Mouse (Mus musculus): ENCODE measurements around the gene Zkscan14. TPM values are rescaled to one million over a fixed set of nuclear protein-coding genes. Genes with fewer than 3 reads are reported as not detected.

Gene Zkscan14
- polyA plus RNA-seq, 2 experiments = 4.0 to 9.7 TPM

DNA sequence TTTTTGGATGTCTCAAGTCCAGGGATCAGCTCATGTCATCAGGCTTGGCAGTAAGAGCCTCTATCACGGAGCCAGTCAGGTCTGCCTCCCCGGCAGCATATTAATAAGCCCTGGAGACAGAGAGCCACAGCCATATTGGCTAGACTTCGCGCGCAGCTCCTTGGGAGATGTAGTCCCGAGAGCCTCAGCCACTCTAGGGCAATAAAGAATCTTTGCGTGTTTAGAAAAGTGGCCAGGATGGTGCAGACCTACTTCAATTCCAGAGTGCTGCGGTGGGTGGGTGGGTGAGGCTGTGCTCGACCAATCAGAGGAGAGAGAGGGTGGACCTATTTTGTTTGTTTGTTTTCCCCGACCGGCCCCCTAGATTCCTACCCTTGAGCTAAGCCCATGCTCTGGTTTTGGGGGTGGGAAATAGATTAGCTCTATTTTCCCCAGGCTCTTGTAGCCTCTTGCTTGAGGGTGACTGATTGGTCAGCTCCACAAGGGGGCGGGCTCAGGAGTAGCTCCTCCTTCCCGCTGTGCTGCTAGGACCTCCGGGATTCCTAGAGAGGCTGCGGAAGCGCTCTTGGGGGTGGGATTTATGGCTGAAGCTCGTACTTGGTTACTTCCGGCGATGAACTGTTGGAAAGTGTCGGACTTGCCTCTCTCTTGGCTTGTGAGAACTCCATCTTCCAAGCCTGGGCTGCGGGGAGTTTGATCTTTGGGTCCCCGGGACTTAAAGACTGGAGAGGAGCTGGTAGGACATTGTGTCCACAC, 2.4 kb upstream of the Zkscan14 start, which contains the start of gene Zkscan5:
Gene Zkscan5 (plus strand): TSS at position 627 of the 756 bp plus-strand sequence.
- Histone ChIP-seq H3K9me3 (ENCODE audit: control insufficient read depth, low read length) (no peaks in the 10 kb centered on the region), H3K4me2 (replicated peaks; ENCODE audit: low read depth, low read length, severe bottlenecking) (peak within 1 kb of the TSS; percentile 48), H3K9ac (ENCODE audit: low read depth, low read length, severe bottlenecking) (peak within 1 kb of the TSS; percentile 66), H3K27me3 (ENCODE audit: control insufficient read depth, insufficient read depth, low read length) (no peaks in the 10 kb centered on the region), H3K27ac (replicated peaks; ENCODE audit: low read depth, low read length) (peak within 1 kb of the TSS; percentile 71), H3K4me1 (ENCODE audit: control insufficient read depth, insufficient read depth, low read length) (peaks cover 14% of the 10 kb centered on the region), H3K4me3 (replicated peaks; ENCODE audit: low read length) (peak within 1 kb of the TSS; percentile 52), H3K36me3 (ENCODE audit: control insufficient read depth, insufficient read depth, low read length) (peaks cover 16% of the 10 kb centered on the region)
- 0% methylated on average over 22 of the region's 22 CpGs for WGBS
- peak; percentile 68; the same call in 1 of the 2 replicates for TF ChIP-seq POLR2A (IDR thresholded peaks at IDR 0.05; ENCODE audit: borderline replicate concordance, extremely low read depth, insufficient read depth, insufficient read length)
- DNase-seq (ENCODE audit: low spot score) = peak; percentile 99
- peak; percentile 97 for ATAC-seq (ENCODE audit: low FRiP score, low read depth)

DNA sequence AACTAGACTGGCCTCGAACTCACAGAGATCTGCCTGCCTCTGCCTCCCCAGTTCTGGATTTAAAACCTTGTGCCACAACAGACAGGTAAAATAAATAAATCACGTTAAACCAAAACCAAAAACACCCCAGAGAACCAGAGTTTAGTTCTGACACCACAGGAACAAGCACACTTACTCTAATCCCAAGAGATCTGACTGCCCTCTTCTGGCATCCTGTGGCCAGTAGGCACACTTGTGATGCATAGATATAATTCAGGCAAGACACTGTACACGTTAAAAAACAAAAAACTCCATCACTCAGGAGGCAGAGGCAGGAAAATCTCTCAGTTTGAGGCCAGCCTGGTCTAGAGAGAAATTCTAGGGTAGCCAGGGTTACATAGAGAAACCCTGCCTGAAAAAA, 778 bp upstream of the Zkscan14 start:
- no peak for DNase-seq (ENCODE audit: low spot score)
- no peaks in the 10 kb centered on the region for H3K27me3 ChIP-seq (ENCODE audit: control insufficient read depth, insufficient read depth, low read length)
- no peak overlapping the region for H3K4me3 ChIP-seq (replicated peaks; ENCODE audit: low read length)
- H3K9ac ChIP-seq (ENCODE audit: low read depth, low read length, severe bottlenecking) = no peak overlapping the region
- no peak for ATAC-seq (ENCODE audit: low FRiP score, low read depth)
- no peak overlapping the region for H3K4me2 ChIP-seq (replicated peaks; ENCODE audit: low read depth, low read length, severe bottlenecking)
- WGBS = 50% methylated on average over 3 of the region's 3 CpGs
- peaks cover 14% of the 10 kb centered on the region for H3K4me1 ChIP-seq (ENCODE audit: control insufficient read depth, insufficient read depth, low read length)
- no peak overlapping the region for H3K27ac ChIP-seq (replicated peaks; ENCODE audit: low read depth, low read length)
- no peak for TF ChIP-seq POLR2A (IDR thresholded peaks at IDR 0.05; ENCODE audit: borderline replicate concordance, extremely low read depth, insufficient read depth, insufficient read length)
- peaks cover 9% of the 10 kb centered on the region for H3K36me3 ChIP-seq (ENCODE audit: control insufficient read depth, insufficient read depth, low read length)
- H3K9me3 ChIP-seq (ENCODE audit: control insufficient read depth, low read length) = no peaks in the 10 kb centered on the region

DNA sequence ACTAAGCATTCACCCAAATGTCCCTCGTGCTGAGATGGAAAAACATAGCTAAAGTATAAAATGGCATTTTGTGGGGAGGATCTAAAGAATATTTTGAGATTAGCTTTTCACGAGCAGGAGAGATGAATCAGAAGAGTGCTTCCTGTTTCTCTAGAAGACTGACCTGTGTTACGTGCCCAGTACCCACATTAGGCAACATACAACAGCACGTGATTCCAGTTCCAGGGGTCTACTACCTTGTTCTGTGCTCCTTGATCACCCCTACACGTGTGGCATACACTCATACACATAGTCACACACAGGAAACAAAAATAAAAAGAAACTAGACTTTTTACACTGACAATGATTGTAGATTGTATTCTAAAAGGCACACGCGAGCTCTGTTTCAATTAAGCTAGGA, 1.3 kb downstream of the Zkscan14 start:
- DNase-seq (ENCODE audit: low spot score) = no peak
- Histone ChIP-seq H3K27me3 (ENCODE audit: control insufficient read depth, insufficient read depth, low read length) (no peaks in the 10 kb centered on the region), H3K36me3 (ENCODE audit: control insufficient read depth, insufficient read depth, low read length) (peaks cover 17% of the 10 kb centered on the region), H3K4me1 (ENCODE audit: control insufficient read depth, insufficient read depth, low read length) (peaks cover 9% of the 10 kb centered on the region), H3K27ac (replicated peaks; ENCODE audit: low read depth, low read length) (no peak overlapping the region), H3K9me3 (ENCODE audit: control insufficient read depth, low read length) (no peaks in the 10 kb centered on the region), H3K4me2 (replicated peaks; ENCODE audit: low read depth, low read length, severe bottlenecking) (0 out of 2 replicates have a peak overlapping the region, but pooled peaks have one; percentile 95), H3K4me3 (replicated peaks; ENCODE audit: low read length) (peak overlapping the region; percentile 60; the same call in 1 of the 2 replicates), H3K9ac (ENCODE audit: low read depth, low read length, severe bottlenecking) (no peak overlapping the region)
- no peak for TF ChIP-seq POLR2A (IDR thresholded peaks at IDR 0.05; ENCODE audit: borderline replicate concordance, extremely low read depth, insufficient read depth, insufficient read length)
- ATAC-seq (ENCODE audit: low FRiP score, low read depth) = no peak
- WGBS = 80% methylated on average over 7 of the region's 7 CpGs

DNA sequence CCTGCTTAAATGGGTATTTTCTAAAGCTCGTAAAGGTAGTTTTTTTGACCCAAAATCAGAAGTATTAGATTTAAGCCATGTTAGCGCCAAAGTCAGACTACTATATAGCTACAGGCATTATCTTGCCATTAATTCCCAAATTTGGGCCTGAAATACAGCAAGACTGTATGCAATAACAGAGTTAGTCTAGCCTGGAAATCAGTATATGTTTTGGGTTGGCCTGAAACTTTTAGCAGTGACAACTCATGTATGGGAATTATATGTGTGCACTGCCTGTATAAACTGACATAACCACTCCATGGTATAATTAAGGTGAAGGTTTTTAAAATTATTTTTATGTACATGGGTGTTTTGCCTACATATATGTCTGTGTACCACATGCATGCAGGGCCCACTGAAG, 9.7 kb downstream of the Zkscan14 start, which contains the start of gene Atp5j2:
Gene Atp5j2 (minus strand): TSS at position 101 of the 400 bp plus-strand sequence.
- H3K9me3 ChIP-seq (ENCODE audit: control insufficient read depth, low read length) = no peaks in the 10 kb centered on the region
- no peak for TF ChIP-seq POLR2A (IDR thresholded peaks at IDR 0.05; ENCODE audit: borderline replicate concordance, extremely low read depth, insufficient read depth, insufficient read length)
- H3K27me3 ChIP-seq (ENCODE audit: control insufficient read depth, insufficient read depth, low read length) = no peaks in the 10 kb centered on the region
- no peak for ATAC-seq (ENCODE audit: low FRiP score, low read depth)
- H3K27ac ChIP-seq (replicated peaks; ENCODE audit: low read depth, low read length) = peak within 1 kb of the TSS; percentile 66
- H3K4me3 ChIP-seq (replicated peaks; ENCODE audit: low read length) = peak within 1 kb of the TSS; percentile 73
- H3K4me2 ChIP-seq (replicated peaks; ENCODE audit: low read depth, low read length, severe bottlenecking) = peak within 1 kb of the TSS; percentile 82
- H3K36me3 ChIP-seq (ENCODE audit: control insufficient read depth, insufficient read depth, low read length) = peaks cover 41% of the 10 kb centered on the region
- H3K4me1 ChIP-seq (ENCODE audit: control insufficient read depth, insufficient read depth, low read length) = peaks cover 14% of the 10 kb centered on the region
- peak within 1 kb of the TSS; percentile 88 for H3K9ac ChIP-seq (ENCODE audit: low read depth, low read length, severe bottlenecking)
- WGBS = 85% methylated on average over 2 of the region's 2 CpGs
- DNase-seq (ENCODE audit: low spot score) = no peak

DNA sequence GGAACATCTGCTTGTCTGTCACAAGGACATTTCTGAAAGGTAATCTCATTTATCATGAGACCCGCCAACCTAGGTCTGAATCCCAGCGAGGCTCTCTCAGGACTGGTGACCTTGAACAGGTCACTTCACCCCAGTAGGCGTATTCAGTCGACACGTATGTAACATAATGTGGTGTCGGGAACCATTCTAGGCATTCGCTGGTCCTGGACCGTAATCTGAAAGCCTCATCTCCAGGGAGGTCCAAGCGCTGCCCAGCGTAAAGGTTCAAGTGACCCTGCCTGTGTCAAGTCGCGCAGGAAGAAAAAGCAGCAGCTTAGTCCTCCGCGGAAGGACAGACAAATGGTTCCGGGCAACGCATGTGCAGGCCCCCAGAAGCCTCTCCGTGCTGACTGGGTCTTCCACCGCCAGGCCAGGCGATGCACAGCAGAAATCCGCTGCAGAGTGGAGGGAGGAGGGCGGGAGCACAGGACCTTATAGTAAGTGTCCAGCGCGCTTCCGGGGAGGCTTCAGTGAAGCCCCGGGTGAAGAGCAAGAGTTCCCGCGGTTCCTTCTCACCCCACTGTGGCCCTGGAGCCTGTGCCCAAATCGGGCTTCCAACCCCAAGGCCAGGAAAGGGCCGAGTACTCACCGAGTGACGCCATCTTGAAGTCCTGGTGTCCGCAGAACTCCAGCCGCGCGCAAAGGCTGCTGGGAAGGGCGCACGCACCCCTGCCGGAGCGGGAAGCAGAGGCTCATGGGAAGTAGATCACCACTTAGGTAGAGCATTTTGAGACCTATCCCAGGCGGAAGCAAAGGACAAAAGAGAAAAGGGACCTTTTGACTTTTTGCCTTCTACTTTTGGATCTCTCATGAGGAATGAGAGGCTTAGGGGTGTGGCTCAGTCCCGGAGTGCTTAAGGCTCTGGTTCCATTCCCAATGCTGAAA, 10.5 kb downstream of the Zkscan14 start:
- H3K4me1 ChIP-seq (ENCODE audit: control insufficient read depth, insufficient read depth, low read length) = peaks cover 14% of the 10 kb centered on the region
- DNase-seq (ENCODE audit: low spot score) (peak; percentile 88), ATAC-seq (ENCODE audit: low FRiP score, low read depth) (peak; percentile 92)
- H3K4me2 ChIP-seq (replicated peaks; ENCODE audit: low read depth, low read length, severe bottlenecking) = peak overlapping the region; percentile 82
- H3K4me3 ChIP-seq (replicated peaks; ENCODE audit: low read length) = peak overlapping the region; percentile 73
- WGBS = 2% methylated on average over 39 of the region's 41 CpGs
- no peaks in the 10 kb centered on the region for H3K27me3 ChIP-seq (ENCODE audit: control insufficient read depth, insufficient read depth, low read length)
- TF ChIP-seq POLR2A (IDR thresholded peaks at IDR 0.05; ENCODE audit: borderline replicate concordance, extremely low read depth, insufficient read depth, insufficient read length) = 0 out of 2 replicates have a peak, but pooled peaks have one; percentile 40
- peaks cover 45% of the 10 kb centered on the region for H3K36me3 ChIP-seq (ENCODE audit: control insufficient read depth, insufficient read depth, low read length)
- H3K9me3 ChIP-seq (ENCODE audit: control insufficient read depth, low read length) = no peaks in the 10 kb centered on the region
- peak overlapping the region; percentile 88 for H3K9ac ChIP-seq (ENCODE audit: low read depth, low read length, severe bottlenecking)
- H3K27ac ChIP-seq (replicated peaks; ENCODE audit: low read depth, low read length) = peak overlapping the region; percentile 66

Data from limb, embryonic 14.5 days (tissue).